Mouse (Mus musculus) MEL (cell line): ENCODE measurements around the gene Mrpl10.

ENCODE experiments used
- CTCF ChIP-seq, 3 experiments: IDR thresholded peaks in 2 of 3; conservative IDR thresholded peaks in 1 of 3; 2 replicates each; pipeline ENCODE4 v1.5.1; 2011 to 2012; ENCODE audit warnings: low read length in 3 of 3, low read depth in 2 of 3, mild to moderate bottlenecking in 2 of 3, improper control_type of control experiment in 1 of 3, inconsistent platforms in 1 of 3, mixed read lengths in 1 of 3, moderate library complexity in 1 of 3; ENCODE audit not compliant: control insufficient read depth in 1 of 3, insufficient read depth in 1 of 3, poor library complexity in 1 of 3, severe bottlenecking in 1 of 3
- EP300 ChIP-seq, 2 experiments: IDR thresholded peaks; 2 replicates each; pipeline ENCODE4 v1.6.1; 2011; ENCODE audit warnings: improper control_type of control experiment in 2 of 2, low read length in 2 of 2, low read depth in 1 of 2, mild to moderate bottlenecking in 1 of 2
- GATA1 ChIP-seq: IDR thresholded peaks from 2 replicates; pipeline ENCODE4 v1.6.1; 2011; ENCODE audit warnings: low read depth, low read length, improper control_type of control experiment
- HCFC1 ChIP-seq: IDR thresholded peaks from 2 replicates; pipeline ENCODE4 v1.6.1; 2012; ENCODE audit warnings: low read depth, mild to moderate bottlenecking, inconsistent platforms, low read length, improper control_type of control experiment, moderate library complexity
- MAZ ChIP-seq: IDR thresholded peaks from 2 replicates; pipeline ENCODE4 v1.6.1; 2012; ENCODE audit warnings: low read depth, mild to moderate bottlenecking, inconsistent platforms, low read length, improper control_type of control experiment
- MEF2A ChIP-seq: IDR thresholded peaks from 2 replicates; pipeline ENCODE4 v1.6.1; 2014; ENCODE audit warnings: low read depth, mild to moderate bottlenecking, inconsistent platforms, low read length, improper control_type of control experiment; ENCODE audit not compliant: poor library complexity, insufficient replicate concordance, severe bottlenecking; ENCODE audit errors: extremely low read depth
- POLR2A ChIP-seq, 2 experiments: IDR thresholded peaks; 2 replicates each; pipeline ENCODE4 v1.6.1; 2011 to 2012; ENCODE audit warnings: low read length in 2 of 2, mild to moderate bottlenecking in 2 of 2, control low read depth in 1 of 2, improper control_type of control experiment in 1 of 2, low read depth in 1 of 2, moderate library complexity in 1 of 2; ENCODE audit not compliant: control insufficient read depth in 1 of 2, insufficient read depth in 1 of 2, poor library complexity in 1 of 2
- TAL1 ChIP-seq: IDR thresholded peaks from 2 replicates; pipeline ENCODE4 v1.6.1; 2012; ENCODE audit warnings: mild to moderate bottlenecking, inconsistent platforms, low read length, moderate library complexity, mixed read lengths
- USF1 ChIP-seq: IDR thresholded peaks from 2 replicates; pipeline ENCODE4 v1.6.1; 2014; ENCODE audit warnings: low read depth, mild to moderate bottlenecking, inconsistent platforms, low read length, improper control_type of control experiment, moderate library complexity

DNA sequence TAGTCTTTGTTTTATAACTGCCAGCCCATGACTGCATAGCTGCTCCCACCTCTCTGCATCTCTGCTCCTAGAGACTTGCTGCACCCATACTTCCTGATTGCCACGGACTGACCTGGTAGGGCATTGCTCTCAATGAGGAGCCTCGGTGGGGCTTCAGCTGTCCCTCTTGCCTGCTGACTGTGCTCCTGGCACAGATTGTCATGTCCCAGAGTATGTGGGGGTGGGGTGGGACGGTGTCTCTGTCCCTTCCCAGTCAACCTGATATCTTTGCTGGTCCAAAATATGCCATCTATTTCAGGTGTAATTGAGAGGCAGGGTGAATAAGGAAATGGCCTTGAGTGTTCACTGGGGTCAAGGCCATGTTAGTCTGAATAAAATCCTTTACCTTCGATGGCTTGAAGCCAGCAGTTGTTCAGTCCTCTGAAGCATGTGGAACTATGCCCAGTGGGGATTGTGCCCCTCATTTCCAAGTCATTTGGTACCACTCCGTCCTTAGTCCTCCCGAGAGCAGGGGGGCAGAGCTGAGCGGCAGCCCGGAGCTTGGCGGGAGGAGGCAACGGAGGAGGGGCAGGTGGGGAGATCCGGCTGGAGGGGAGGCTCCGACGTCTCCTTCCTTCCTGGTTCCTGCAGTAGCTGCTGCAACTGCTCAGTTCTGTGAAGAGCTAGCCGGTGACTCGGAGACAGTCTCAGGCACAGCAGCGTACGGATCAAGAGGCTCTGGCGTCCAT is 9.0 kb downstream of the Mrpl10 start, which contains the start of gene Osbpl7:
- TF ChIP-seq USF1: no peak
- TF ChIP-seq CTCF (IDR thresholded peaks at IDR 0.05 in 2 of 3, conservative IDR thresholded peaks at IDR 0.05 in 1 of 3; ENCODE audit: control insufficient read depth in 1 of 3, insufficient read depth in 1 of 3, low read depth in 2 of 3, low read length in 3 of 3, poor library complexity in 1 of 3, severe bottlenecking in 1 of 3): peak; percentile 37 to 88 (median 82)
- no peak for TF ChIP-seq MEF2A
- TF ChIP-seq EP300 (IDR thresholded peaks at IDR 0.05; ENCODE audit: low read depth in 1 of 2, low read length in 2 of 2): no peak
- TF ChIP-seq POLR2A (IDR thresholded peaks at IDR 0.05; ENCODE audit: control insufficient read depth in 1 of 2, insufficient read depth in 1 of 2, low read depth in 1 of 2, low read length in 2 of 2, poor library complexity in 1 of 2): peak; percentile 79 to 94
- peak; percentile 100 for TF ChIP-seq MAZ
- TF ChIP-seq HCFC1: peak; percentile 90
- TF ChIP-seq GATA1: no peak
- no peak for TF ChIP-seq TAL1
